Comparison of ENCODE assay signal across 26 mouse cellular contexts in the genomic region with DNA sequence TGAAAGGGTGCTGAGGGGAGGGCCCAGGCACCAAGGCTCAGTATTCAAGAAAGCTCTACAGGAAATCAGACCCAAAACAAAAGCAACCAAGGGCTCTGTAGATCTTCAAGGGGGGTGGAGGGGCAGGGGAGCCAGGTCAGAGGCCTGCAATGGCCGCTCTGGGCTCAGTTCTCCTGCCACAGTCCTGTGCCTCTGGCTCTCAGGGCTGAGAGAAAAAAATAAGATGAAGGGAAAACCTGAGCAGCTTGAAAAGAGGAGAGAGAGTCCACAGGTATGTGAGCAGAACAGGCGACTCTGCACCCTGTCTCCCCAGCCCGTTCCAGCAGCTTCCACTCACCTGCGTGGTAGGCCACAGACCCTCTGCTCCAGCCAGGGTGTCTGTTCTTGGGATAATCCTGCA. TPM values are rescaled to one million over a fixed set of nuclear protein-coding genes. Genes with fewer than 3 reads are reported as not detected.
A peak's percentile ranks its signal among the peaks of the same experiment; 100 is the strongest.
DNase-seq lines count a peak whose midpoint lies in the region; ATAC-seq and TF ChIP-seq lines count a peak whose summit lies in the region.
"Had no signal": no experiment of that assay in that cellular context is flagged by ENCODE, and none has a peak within 500 bp of the region (broad histone marks: within the 10 kb centered on the region; RNA-seq: fewer than 3 reads in every experiment).

No protein-coding gene starts in this region.

- H3K4me2 ChIP-seq in forebrain, embryonic 13.5 days: no peak overlapping the region
- no peak overlapping the region for H3K4me2 ChIP-seq in hindbrain, embryonic 13.5 days
- no peak overlapping the region for H3K4me2 ChIP-seq in hindbrain, embryonic 11.5 days (replicated peaks; ENCODE audit: low read depth, low read length)
- H3K4me2 ChIP-seq in midbrain, postnatal 0 days (ENCODE audit: low read depth, low read length, poor library complexity, severe bottlenecking): no peak overlapping the region
- H3K4me2 ChIP-seq in midbrain, embryonic 11.5 days: no peak overlapping the region
- H3K4me2 ChIP-seq in myocyte (ENCODE audit: low read depth): no peak overlapping the region
- H3K4me2 ChIP-seq: embryonic facial prominence, embryonic 12.5 days; heart, embryonic 11.5 days; limb, embryonic 12.5 days; liver, embryonic 15.5 days; lung, embryonic 14.5 days; midbrain, embryonic 15.5 days; neural tube, embryonic 12.5 days had no signal

- DNase-seq in forebrain, embryonic 10.5 days (ENCODE audit: extremely low spot score, low spot score): no peak
- DNase-seq in hindbrain, embryonic 11.5 days (ENCODE audit: low spot score): no peak
- DNase-seq in midbrain, postnatal 0 days (ENCODE audit: low spot score): no peak
- DNase-seq in midbrain, embryonic 11.5 days (ENCODE audit: low spot score, missing footprints): no peak
- DNase-seq: adrenal gland, adult 8-10 months; cerebellum, adult 8-10 months; gastrocnemius, postnatal 14 days; heart, postnatal 36 days; lung, embryonic 14.5 days; lung, postnatal 14 days had no signal

- no peak for TF ChIP-seq CTCF in midbrain, postnatal 0 days (IDR thresholded peaks at IDR 0.05)

- 0 out of 2 replicates have a peak overlapping the region, but pooled peaks have one; percentile 17 for H3K27ac ChIP-seq in forebrain, embryonic 13.5 days
- H3K27ac ChIP-seq in forebrain, embryonic 10.5 days: no peak overlapping the region
- H3K27ac ChIP-seq in hindbrain, embryonic 13.5 days: peak overlapping the region; percentile 55; the same call in 1 of the 2 replicates
- H3K27ac ChIP-seq in hindbrain, embryonic 11.5 days (ENCODE audit: low read depth, low read length): no peak overlapping the region
- H3K27ac ChIP-seq in midbrain, postnatal 0 days (ENCODE audit: low read depth, low read length): no peak overlapping the region
- no peak overlapping the region for H3K27ac ChIP-seq in midbrain, embryonic 11.5 days (ENCODE audit: low read depth, low read length)
- H3K27ac ChIP-seq: layer of hippocampus, adult 2 months; left cerebral cortex, adult 2 months; limb, embryonic 12.5 days; liver, embryonic 15.5 days; midbrain, embryonic 15.5 days; neural tube, embryonic 12.5 days had no signal

- H3K4me1 ChIP-seq in forebrain, embryonic 13.5 days: peaks cover 29% of the 10 kb centered on the region
- peaks cover 21% of the 10 kb centered on the region for H3K4me1 ChIP-seq in forebrain, embryonic 10.5 days
- H3K4me1 ChIP-seq in hindbrain, embryonic 13.5 days (replicated peaks): peaks cover 34% of the 10 kb centered on the region
- no peaks in the 10 kb centered on the region for H3K4me1 ChIP-seq in hindbrain, embryonic 11.5 days (replicated peaks; ENCODE audit: control insufficient read depth, insufficient read depth, low read length)
- no peaks in the 10 kb centered on the region for H3K4me1 ChIP-seq in midbrain, postnatal 0 days (ENCODE audit: insufficient read depth, low read length)
- no peaks in the 10 kb centered on the region for H3K4me1 ChIP-seq in midbrain, embryonic 11.5 days (ENCODE audit: control insufficient read depth, insufficient read depth, low read length)
- H3K4me1 ChIP-seq: embryonic facial prominence, embryonic 12.5 days; limb, embryonic 12.5 days; neural tube, embryonic 12.5 days had no signal

- no peaks in the 10 kb centered on the region for H3K79me2 ChIP-seq in myocyte (ENCODE audit: control insufficient read depth, insufficient read depth)

- TF ChIP-seq POLR2A in myocyte (IDR thresholded peaks at IDR 0.05; ENCODE audit: insufficient read length, low read depth): no peak

- peak overlapping the region; percentile 30; the same call in 1 of the 2 replicates for H3K9ac ChIP-seq in forebrain, embryonic 13.5 days
- no peak overlapping the region for H3K9ac ChIP-seq in hindbrain, embryonic 13.5 days
- H3K9ac ChIP-seq in hindbrain, embryonic 11.5 days (ENCODE audit: low read depth, low read length): no peak overlapping the region
- 0 out of 2 replicates have a peak overlapping the region, but pooled peaks have one; percentile 33 for H3K9ac ChIP-seq in midbrain, postnatal 0 days (replicated peaks; ENCODE audit: low read length, poor library complexity, severe bottlenecking)
- no peak overlapping the region for H3K9ac ChIP-seq in midbrain, embryonic 11.5 days (ENCODE audit: low read length)
- H3K9ac ChIP-seq: embryonic facial prominence, embryonic 12.5 days; limb, embryonic 12.5 days; liver, embryonic 15.5 days; lung, embryonic 14.5 days; midbrain, embryonic 15.5 days; neural tube, embryonic 12.5 days had no signal

- ATAC-seq in forebrain, embryonic 13.5 days: no peak
- no peak for ATAC-seq in hindbrain, embryonic 13.5 days (ENCODE audit: low FRiP score)
- no peak for ATAC-seq in hindbrain, embryonic 11.5 days (ENCODE audit: low FRiP score)
- ATAC-seq in midbrain, postnatal 0 days (ENCODE audit: low FRiP score): no peak
- ATAC-seq in midbrain, embryonic 11.5 days (ENCODE audit: low FRiP score): no peak
- ATAC-seq in inflammation-experienced regulatory T-cells, adult 6 months: no peak
- ATAC-seq: midbrain, embryonic 15.5 days had no signal

- no peaks in the 10 kb centered on the region for H3K9me3 ChIP-seq in forebrain, embryonic 13.5 days (replicated peaks)
- H3K9me3 ChIP-seq in forebrain, embryonic 10.5 days: no peaks in the 10 kb centered on the region
- H3K9me3 ChIP-seq in hindbrain, embryonic 13.5 days: no peaks in the 10 kb centered on the region
- H3K9me3 ChIP-seq in hindbrain, embryonic 11.5 days (ENCODE audit: control insufficient read depth, low read length): no peaks in the 10 kb centered on the region
- H3K9me3 ChIP-seq in midbrain, postnatal 0 days (ENCODE audit: low read length): no peaks in the 10 kb centered on the region
- no peaks in the 10 kb centered on the region for H3K9me3 ChIP-seq in midbrain, embryonic 11.5 days (ENCODE audit: control insufficient read depth, low read length)
- H3K9me3 ChIP-seq: embryonic facial prominence, embryonic 12.5 days; G1E; limb, embryonic 12.5 days; liver, embryonic 15.5 days; midbrain, embryonic 15.5 days; neural tube, embryonic 12.5 days had no signal

- no peak overlapping the region for H3ac ChIP-seq in myocyte (ENCODE audit: control insufficient read depth, insufficient read length)

- WGBS in forebrain, embryonic 13.5 days: 80% methylated on average over 4 of the region's 4 CpGs
- 85% methylated on average over 4 of the region's 4 CpGs for WGBS in forebrain, embryonic 10.5 days
- WGBS in hindbrain, embryonic 13.5 days: 90% methylated on average over 4 of the region's 4 CpGs
- 85% methylated on average over 4 of the region's 4 CpGs for WGBS in hindbrain, embryonic 11.5 days
- 77% methylated on average over 4 of the region's 4 CpGs for WGBS in midbrain, postnatal 0 days
- 83% methylated on average over 4 of the region's 4 CpGs for WGBS in midbrain, embryonic 11.5 days

- H3K27me3 ChIP-seq in forebrain, embryonic 13.5 days: no peaks in the 10 kb centered on the region
- no peaks in the 10 kb centered on the region for H3K27me3 ChIP-seq in forebrain, embryonic 10.5 days (ENCODE audit: poor library complexity, severe bottlenecking)
- no peaks in the 10 kb centered on the region for H3K27me3 ChIP-seq in hindbrain, embryonic 13.5 days
- H3K27me3 ChIP-seq in hindbrain, embryonic 11.5 days (ENCODE audit: control insufficient read depth, insufficient read depth, low read length): no peaks in the 10 kb centered on the region
- H3K27me3 ChIP-seq in midbrain, postnatal 0 days (ENCODE audit: insufficient read depth, low read length): no peaks in the 10 kb centered on the region
- no peaks in the 10 kb centered on the region for H3K27me3 ChIP-seq in midbrain, embryonic 11.5 days (ENCODE audit: control insufficient read depth, insufficient read depth, low read length)
- H3K27me3 ChIP-seq in myocyte (ENCODE audit: control insufficient read depth, insufficient read depth, insufficient read length): no peaks in the 10 kb centered on the region
- H3K27me3 ChIP-seq: embryonic facial prominence, embryonic 12.5 days; limb, embryonic 12.5 days; liver, embryonic 15.5 days; midbrain, embryonic 15.5 days; neural tube, embryonic 12.5 days had no signal

- peaks cover 74% of the 10 kb centered on the region for H3K36me3 ChIP-seq in forebrain, embryonic 13.5 days (ENCODE audit: poor library complexity, severe bottlenecking)
- H3K36me3 ChIP-seq in forebrain, embryonic 10.5 days (replicated peaks): peaks cover 91% of the 10 kb centered on the region
- H3K36me3 ChIP-seq in hindbrain, embryonic 13.5 days: peaks cover 83% of the 10 kb centered on the region
- no peaks in the 10 kb centered on the region; the same call in none of the 2 replicates for H3K36me3 ChIP-seq in hindbrain, embryonic 11.5 days (ENCODE audit: control insufficient read depth, insufficient read depth, low read length)
- peaks cover 47% of the 10 kb centered on the region for H3K36me3 ChIP-seq in midbrain, postnatal 0 days (ENCODE audit: insufficient read depth, low read length)
- peaks cover 3% of the 10 kb centered on the region; the same call in 1 of the 2 replicates for H3K36me3 ChIP-seq in midbrain, embryonic 11.5 days (ENCODE audit: control insufficient read depth, insufficient read depth, low read length)
- peaks cover 38% of the 10 kb centered on the region for H3K36me3 ChIP-seq in myocyte (ENCODE audit: control insufficient read depth, insufficient read depth)

- no peak overlapping the region for H3K4me3 ChIP-seq in forebrain, embryonic 13.5 days
- no peak overlapping the region for H3K4me3 ChIP-seq in forebrain, embryonic 10.5 days
- no peak overlapping the region for H3K4me3 ChIP-seq in hindbrain, embryonic 13.5 days
- H3K4me3 ChIP-seq in hindbrain, embryonic 11.5 days (ENCODE audit: low read depth, low read length): no peak overlapping the region
- no peak overlapping the region for H3K4me3 ChIP-seq in midbrain, postnatal 0 days (ENCODE audit: low read depth, low read length)
- no peak overlapping the region for H3K4me3 ChIP-seq in midbrain, embryonic 11.5 days (ENCODE audit: low read depth, low read length)
- H3K4me3 ChIP-seq in myocyte: no peak overlapping the region
- H3K4me3 ChIP-seq: embryonic facial prominence, embryonic 12.5 days; layer of hippocampus, adult 2 months; left cerebral cortex, adult 2 months; limb, embryonic 12.5 days; liver, embryonic 15.5 days; midbrain, embryonic 15.5 days; neural tube, embryonic 12.5 days had no signal

RNA-seq across cellular contexts. Expression of gene Spryd3, which starts 17.4 kb away (rescaled TPM):
- polyA plus RNA-seq in forebrain, embryonic 13.5 days (2015; fragmentation: Nextera tagmentation; extraction: Ambion mirVana): 21.7 and 25.4 TPM in 2 replicates
- polyA plus RNA-seq in forebrain, embryonic 10.5 days (2016; fragmentation: Nextera tagmentation; extraction: Ambion mirVana): 10.8 and 12.7 TPM in 2 replicates
- 50.8 and 57.4 TPM in 2 replicates for polyA plus RNA-seq in hindbrain, embryonic 13.5 days (2015; fragmentation: Nextera tagmentation; extraction: Ambion mirVana)
- polyA plus RNA-seq in hindbrain, embryonic 11.5 days (2014; fragmentation: Nextera tagmentation; extraction: Ambion mirVana): 10.1 and 11.9 TPM in 2 replicates
- total RNA-seq in midbrain, postnatal 0 days (2014; rRNA removed): 120 and 134 TPM in 2 replicates
- 118 and 120 TPM in 2 replicates for polyA plus RNA-seq in midbrain, postnatal 0 days (2015; fragmentation: Nextera tagmentation; extraction: Ambion mirVana)
- polyA plus RNA-seq in midbrain, embryonic 11.5 days (2014; fragmentation: Nextera tagmentation; extraction: Ambion mirVana): 9.8 and 10.5 TPM in 2 replicates
- polyA plus RNA-seq in myocyte (2012; fragmentation: generic; extraction: Trizol): 51.0 TPM
- polyA plus RNA-seq in inflammation-experienced regulatory T-cells, adult 6 months (2017; shearing (Covaris generic)): 10 to 100 TPM; 32.1 to 44.8 (median 33.6) TPM

RNA-seq across cellular contexts. Expression of gene Tns2, which starts 18.4 kb away (rescaled TPM):
- 4.5 and 6.7 TPM in 2 replicates for polyA plus RNA-seq in forebrain, embryonic 13.5 days (2015; fragmentation: Nextera tagmentation; extraction: Ambion mirVana)
- polyA plus RNA-seq in forebrain, embryonic 10.5 days (2016; fragmentation: Nextera tagmentation; extraction: Ambion mirVana): 11.1 and 13.1 TPM in 2 replicates
- 8.3 and 9.3 TPM in 2 replicates for polyA plus RNA-seq in hindbrain, embryonic 13.5 days (2015; fragmentation: Nextera tagmentation; extraction: Ambion mirVana)
- polyA plus RNA-seq in hindbrain, embryonic 11.5 days (2014; fragmentation: Nextera tagmentation; extraction: Ambion mirVana): 8.0 and 11.8 TPM in 2 replicates
- 18.1 and 20.4 TPM in 2 replicates for total RNA-seq in midbrain, postnatal 0 days (2014; rRNA removed)
- 5.1 and 6.3 TPM in 2 replicates for polyA plus RNA-seq in midbrain, postnatal 0 days (2015; fragmentation: Nextera tagmentation; extraction: Ambion mirVana)
- polyA plus RNA-seq in midbrain, embryonic 11.5 days (2014; fragmentation: Nextera tagmentation; extraction: Ambion mirVana): 7.5 TPM in 2 replicates
- polyA plus RNA-seq in myocyte (2012; fragmentation: generic; extraction: Trizol): 128 TPM
- 1 to 10 TPM; 3.3 to 4.2 (median 3.8) TPM for polyA plus RNA-seq in inflammation-experienced regulatory T-cells, adult 6 months (2017; shearing (Covaris generic))
- total RNA-seq: granulocyte monocyte progenitor cell, adult 5-6 weeks had no signal

RNA-seq across cellular contexts. Expression of gene Igfbp6, which starts 25.6 kb away (rescaled TPM):
- 0.37 and 0.40 TPM in 2 replicates for polyA plus RNA-seq in forebrain, embryonic 13.5 days (2015; fragmentation: Nextera tagmentation; extraction: Ambion mirVana)
- 0.14 and 0.17 TPM in 2 replicates for polyA plus RNA-seq in forebrain, embryonic 10.5 days (2016; fragmentation: Nextera tagmentation; extraction: Ambion mirVana)
- 0.49 and 1.2 TPM in 2 replicates for polyA plus RNA-seq in hindbrain, embryonic 13.5 days (2015; fragmentation: Nextera tagmentation; extraction: Ambion mirVana)
- polyA plus RNA-seq in hindbrain, embryonic 11.5 days (2014; fragmentation: Nextera tagmentation; extraction: Ambion mirVana): 0.31 TPM in 1 of 2 replicates, not detected in the other
- 11.9 and 13.6 TPM in 2 replicates for total RNA-seq in midbrain, postnatal 0 days (2014; rRNA removed)
- 9.9 and 12.7 TPM in 2 replicates for polyA plus RNA-seq in midbrain, postnatal 0 days (2015; fragmentation: Nextera tagmentation; extraction: Ambion mirVana)
- 0.34 and 0.40 TPM in 2 replicates for polyA plus RNA-seq in midbrain, embryonic 11.5 days (2014; fragmentation: Nextera tagmentation; extraction: Ambion mirVana)
- polyA plus RNA-seq in myocyte (2012; fragmentation: generic; extraction: Trizol): 182 TPM
- polyA plus RNA-seq in inflammation-experienced regulatory T-cells, adult 6 months (2017; shearing (Covaris generic)): under 1 TPM in 1 of 3 experiments, not detected in 2; 0.33 TPM
- total RNA-seq: granulocyte monocyte progenitor cell, adult 5-6 weeks had no signal
- polyA plus RNA-seq: forebrain, embryonic 11.5 days had no signal

RNA-seq across cellular contexts. Expression of gene Soat2, which starts 31.7 kb away (rescaled TPM):
- 0.10 TPM in 1 of 2 replicates, not detected in the other for polyA plus RNA-seq in forebrain, embryonic 13.5 days (2015; fragmentation: Nextera tagmentation; extraction: Ambion mirVana)
- 0.09 TPM in 1 of 2 replicates, not detected in the other for polyA plus RNA-seq in forebrain, embryonic 10.5 days (2016; fragmentation: Nextera tagmentation; extraction: Ambion mirVana)
- 0.14 TPM in 1 of 2 replicates, not detected in the other for polyA plus RNA-seq in hindbrain, embryonic 13.5 days (2015; fragmentation: Nextera tagmentation; extraction: Ambion mirVana)
- polyA plus RNA-seq in hindbrain, embryonic 11.5 days (2014; fragmentation: Nextera tagmentation; extraction: Ambion mirVana): 0.13 and 0.17 TPM in 2 replicates
- 0.61 TPM in 1 of 2 replicates, not detected in the other for total RNA-seq in midbrain, postnatal 0 days (2014; rRNA removed)
- polyA plus RNA-seq in midbrain, postnatal 0 days (2015; fragmentation: Nextera tagmentation; extraction: Ambion mirVana): 0.06 and 0.12 TPM in 2 replicates
- not detected in 2 replicates for polyA plus RNA-seq in midbrain, embryonic 11.5 days (2014; fragmentation: Nextera tagmentation; extraction: Ambion mirVana)
- 0.43 TPM for polyA plus RNA-seq in myocyte (2012; fragmentation: generic; extraction: Trizol)
- 1 to 10 TPM in 2 of 3 experiments, under 1 TPM in 1; 0.94 to 4.9 (median 1.3) TPM for polyA plus RNA-seq in inflammation-experienced regulatory T-cells, adult 6 months (2017; shearing (Covaris generic))
- total RNA-seq: heart, postnatal 36 days; layer of hippocampus, adult 2 months; layer of hippocampus, postnatal 14 days had no signal
- polyA plus RNA-seq: forebrain, embryonic 11.5 days; limb, embryonic 12.5 days; midbrain, embryonic 15.5 days had no signal

RNA-seq across cellular contexts. Expression of gene Eif4b, which starts 45.0 kb away (rescaled TPM):
- polyA plus RNA-seq in forebrain, embryonic 13.5 days (2015; fragmentation: Nextera tagmentation; extraction: Ambion mirVana): 90.5 and 102 TPM in 2 replicates
- polyA plus RNA-seq in forebrain, embryonic 10.5 days (2016; fragmentation: Nextera tagmentation; extraction: Ambion mirVana): 140 and 143 TPM in 2 replicates
- polyA plus RNA-seq in hindbrain, embryonic 13.5 days (2015; fragmentation: Nextera tagmentation; extraction: Ambion mirVana): 82.3 and 82.9 TPM in 2 replicates
- polyA plus RNA-seq in hindbrain, embryonic 11.5 days (2014; fragmentation: Nextera tagmentation; extraction: Ambion mirVana): 85.0 and 103 TPM in 2 replicates
- total RNA-seq in midbrain, postnatal 0 days (2014; rRNA removed): 161 and 169 TPM in 2 replicates
- 65.8 and 68.2 TPM in 2 replicates for polyA plus RNA-seq in midbrain, postnatal 0 days (2015; fragmentation: Nextera tagmentation; extraction: Ambion mirVana)
- polyA plus RNA-seq in midbrain, embryonic 11.5 days (2014; fragmentation: Nextera tagmentation; extraction: Ambion mirVana): 106 and 107 TPM in 2 replicates
- 266 TPM for polyA plus RNA-seq in myocyte (2012; fragmentation: generic; extraction: Trizol)
- 100 to 1,000 TPM in 2 of 3 experiments, 10 to 100 TPM in 1; 90.5 to 131 (median 129) TPM for polyA plus RNA-seq in inflammation-experienced regulatory T-cells, adult 6 months (2017; shearing (Covaris generic))

Comparison
In these comparisons a context has a peak if more than half of its experiments do, and no peak if none do; other contexts are left out.
1. H3K27ac ChIP-seq: peak in forebrain, embryonic 13.5 days (single experiment) and hindbrain, embryonic 13.5 days (single experiment); none in forebrain, embryonic 10.5 days (single experiment), hindbrain, embryonic 11.5 days (single experiment), midbrain, postnatal 0 days (single experiment) and midbrain, embryonic 11.5 days (single experiment).
2. H3K9ac ChIP-seq: peak in forebrain, embryonic 13.5 days (single experiment) and midbrain, postnatal 0 days (single experiment); none in hindbrain, embryonic 13.5 days (single experiment), hindbrain, embryonic 11.5 days (single experiment) and midbrain, embryonic 11.5 days (single experiment).
3. RNA of gene Igfbp6, which starts 25.6 kb away (polyA plus RNA-seq): 182 TPM in myocyte (single experiment); 9.9 to 12.7 TPM in midbrain, postnatal 0 days, 0.49 to 1.2 TPM in hindbrain, embryonic 13.5 days, 0.37 to 0.40 TPM in forebrain, embryonic 13.5 days, 0.34 to 0.40 TPM in midbrain, embryonic 11.5 days, 0.33 TPM in inflammation-experienced regulatory T-cells, adult 6 months, 0.31 TPM in hindbrain, embryonic 11.5 days and 0.14 to 0.17 TPM in forebrain, embryonic 10.5 days; every median in the first group is over 10 times any median in the second.